Mouse (Mus musculus): ENCODE measurements around the gene Otud7b.
"Not testable (repeated sequence)": the region's sequence is repeated elsewhere in the genome, so short reads cannot be mapped to it uniquely, and the experiment has no call there.

Otud7b gene

GRCm38 (mm10) chr3:96152611-96153010, 48.3 kb downstream of the Otud7b start:
- DNase-seq, result no peak

DNA sequence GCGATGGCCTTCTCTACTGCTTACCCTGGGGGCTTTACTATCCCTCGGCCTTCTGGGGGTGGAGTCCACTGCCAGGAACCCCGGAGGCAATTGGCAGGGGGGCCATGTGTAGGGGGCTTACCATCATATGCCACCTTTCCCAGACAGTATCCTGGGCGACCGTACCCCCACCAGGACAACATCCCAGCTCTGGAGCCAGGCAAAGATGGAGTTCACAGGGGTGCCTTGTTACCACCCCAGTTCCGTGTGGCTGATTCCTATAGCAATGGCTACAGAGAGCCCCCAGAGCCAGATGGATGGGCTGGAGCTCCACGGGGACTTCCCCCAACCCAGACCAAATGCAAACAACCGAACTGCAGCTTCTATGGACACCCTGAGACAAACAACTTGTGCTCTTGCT, 51.2 kb downstream of the Otud7b start:
- no peak for DNase-seq

- DNase-seq, result no peak
Measured at GRCm38 (mm10) chr3:96159820-96160219, 55.5 kb downstream of the Otud7b start.

DNA sequence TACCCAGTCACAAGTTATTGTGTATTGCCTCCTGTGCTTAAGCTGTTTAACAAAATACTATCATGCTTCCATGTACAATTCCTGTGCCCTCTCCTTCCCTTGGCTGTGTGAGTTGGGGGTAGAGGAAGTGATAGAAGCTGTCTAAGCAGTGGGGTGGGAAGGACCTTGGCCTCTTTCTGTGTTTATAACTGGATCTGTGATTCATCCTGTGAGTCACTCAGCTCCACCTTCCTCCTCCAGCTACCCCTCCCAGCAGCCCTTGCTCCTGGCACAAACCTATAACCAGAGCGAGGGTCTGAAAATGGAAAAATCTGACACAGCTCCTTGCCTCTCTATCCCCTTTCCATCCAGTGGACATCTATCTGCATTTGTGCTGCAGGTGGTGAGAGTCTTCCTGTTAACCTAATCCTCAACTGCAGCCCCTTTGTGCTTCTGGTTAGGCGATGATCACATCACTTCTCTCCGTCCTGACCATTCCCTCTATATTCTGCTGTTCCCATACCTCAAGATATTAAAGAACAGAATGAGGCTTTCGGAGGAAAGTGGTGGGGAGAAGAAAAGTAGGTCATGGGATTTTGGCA, 56.0 kb downstream of the Otud7b start:
- peak; percentile 59 for DNase-seq

- peak; percentile 60 for DNase-seq
Measured at GRCm38 (mm10) chr3:96160803-96161516, 56.6 kb downstream of the Otud7b start.

DNA sequence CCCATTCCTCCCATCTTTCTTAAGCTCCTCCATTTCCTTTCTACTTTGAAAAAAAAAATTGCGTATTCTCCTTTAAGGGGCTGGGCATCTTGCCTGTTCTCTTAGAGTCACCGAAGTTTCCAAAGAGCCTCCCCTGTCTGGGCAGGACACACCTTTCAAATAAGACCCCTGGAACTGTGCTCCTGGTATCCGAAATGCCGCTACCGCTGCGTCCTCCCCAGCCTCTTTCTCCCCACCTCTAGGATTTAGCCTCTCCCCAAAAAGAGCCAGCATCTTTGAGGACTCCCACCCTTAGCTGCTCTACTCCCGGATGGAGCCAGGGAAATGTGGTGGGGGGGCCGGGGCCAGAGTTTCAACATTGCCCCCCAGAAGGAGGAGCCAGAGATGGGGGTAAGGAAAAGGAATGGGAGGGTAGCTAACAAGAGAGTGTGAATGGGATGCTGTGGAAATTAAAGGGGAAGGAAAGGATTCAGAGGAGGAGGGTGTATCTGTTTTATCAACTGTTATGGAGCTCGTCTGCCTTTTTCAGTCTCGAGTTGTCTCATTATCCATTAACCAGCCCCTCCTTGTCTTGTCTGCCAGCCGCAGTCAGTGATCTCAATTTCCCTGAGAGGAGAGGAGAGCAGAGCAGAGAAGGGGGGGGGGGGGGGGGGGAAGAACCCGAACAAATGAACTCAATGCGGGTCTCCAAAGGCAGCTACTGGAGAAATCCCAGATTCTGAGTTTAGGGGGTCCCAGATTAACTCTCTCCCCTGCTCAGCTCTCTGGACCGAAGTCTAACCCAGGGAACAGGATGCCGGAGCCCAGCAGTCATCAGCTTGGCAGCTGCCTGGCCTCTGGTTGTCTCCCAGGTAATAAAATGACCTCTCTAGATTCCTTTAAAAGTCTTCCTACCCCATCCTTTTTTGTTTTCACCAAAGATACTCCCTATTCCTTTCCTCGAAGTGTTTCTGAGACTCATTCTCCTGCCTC, 57.8 kb downstream of the Otud7b start, which contains the start of gene Mtmr11:
Gene Mtmr11, plus strand, starts transcription at position 136 of the 972 bp plus-strand sequence.
- no peak for DNase-seq

DNA sequence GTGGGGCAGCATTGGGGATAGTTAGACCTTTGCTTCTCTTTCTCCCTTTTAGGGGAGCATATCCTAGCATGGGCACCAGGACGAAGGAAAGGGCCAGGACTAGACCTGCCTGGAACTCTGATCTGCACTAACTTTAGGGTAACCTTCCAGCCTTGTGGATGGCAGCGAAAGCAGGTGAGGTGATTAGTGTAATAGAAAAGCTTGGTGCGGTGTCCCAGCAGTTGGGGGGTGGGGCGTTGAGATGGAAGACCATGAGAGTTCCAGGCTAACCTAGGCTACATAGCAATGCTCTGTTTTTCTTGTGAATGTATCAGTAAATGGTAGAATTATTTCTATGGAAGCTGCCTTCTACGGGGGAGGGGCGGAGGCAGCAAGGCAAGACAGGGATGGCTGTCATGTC, 58.7 kb downstream of the Otud7b start:
- DNase-seq, result no peak

DNA sequence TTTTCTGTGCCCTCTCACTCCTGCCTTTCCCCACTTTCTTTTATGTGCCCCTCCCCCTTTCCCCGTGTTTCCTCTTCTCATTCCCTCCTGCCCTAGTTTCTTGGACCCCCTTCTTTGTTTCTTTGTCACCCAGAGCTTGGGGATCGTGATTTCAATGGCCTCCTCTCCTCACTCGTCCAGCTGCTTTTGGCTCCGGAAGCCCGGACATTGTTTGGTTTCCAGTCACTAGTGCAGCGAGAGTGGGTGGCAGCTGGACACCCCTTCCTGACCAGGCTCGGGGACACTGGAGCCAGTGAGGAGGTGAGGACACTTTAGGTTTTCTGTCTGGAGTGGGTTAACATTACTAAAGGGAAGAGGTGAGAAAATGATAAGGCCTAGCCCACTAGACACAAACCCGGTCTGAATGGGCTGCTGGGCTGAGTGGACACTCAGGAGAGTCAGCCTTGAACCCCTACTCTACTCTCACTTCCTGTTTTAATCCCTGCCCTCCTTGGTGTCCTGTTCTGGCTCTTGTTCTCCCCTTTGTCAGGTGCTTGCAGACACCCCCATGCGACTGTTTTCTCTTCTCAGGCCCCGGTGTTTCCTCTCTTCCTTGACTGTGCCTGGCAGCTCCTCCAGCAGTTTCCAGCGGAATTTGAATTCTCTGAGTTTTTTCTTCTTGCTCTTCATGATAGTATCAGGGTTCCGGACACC, 64.3 kb downstream of the Otud7b start:
- DNase-seq, result no peak

- no peak for DNase-seq
Measured at GRCm38 (mm10) chr3:96170276-96170675, 65.9 kb downstream of the Otud7b start.

DNA sequence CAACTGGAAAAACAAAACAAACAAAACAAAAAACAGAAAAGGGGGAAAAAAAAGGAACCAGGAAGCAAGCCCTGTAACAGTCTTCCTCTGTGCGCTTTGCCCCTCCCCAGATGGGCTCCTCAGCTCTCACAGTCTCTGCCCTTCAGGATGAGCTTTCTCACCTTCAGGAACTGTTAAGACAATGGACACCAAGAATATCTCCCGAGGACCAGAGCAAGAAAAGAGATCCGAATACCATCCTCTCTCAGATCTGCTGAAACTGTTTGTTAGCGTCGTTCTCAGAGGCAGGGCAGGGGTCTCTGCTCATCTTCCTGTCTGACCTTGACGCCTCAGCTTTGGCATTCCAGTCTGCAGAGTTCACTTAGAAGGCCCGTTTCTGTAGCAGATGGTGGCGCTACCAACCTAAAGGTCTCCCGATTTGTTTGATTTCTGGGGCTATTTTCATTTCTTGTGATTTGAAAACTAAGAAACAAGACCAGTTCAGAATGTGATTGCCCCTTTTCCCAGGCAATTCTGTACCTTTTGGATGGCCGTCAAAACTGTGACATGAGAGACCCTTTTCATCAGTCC, 66.7 kb downstream of the Otud7b start:
- DNase-seq, result no peak

DNA sequence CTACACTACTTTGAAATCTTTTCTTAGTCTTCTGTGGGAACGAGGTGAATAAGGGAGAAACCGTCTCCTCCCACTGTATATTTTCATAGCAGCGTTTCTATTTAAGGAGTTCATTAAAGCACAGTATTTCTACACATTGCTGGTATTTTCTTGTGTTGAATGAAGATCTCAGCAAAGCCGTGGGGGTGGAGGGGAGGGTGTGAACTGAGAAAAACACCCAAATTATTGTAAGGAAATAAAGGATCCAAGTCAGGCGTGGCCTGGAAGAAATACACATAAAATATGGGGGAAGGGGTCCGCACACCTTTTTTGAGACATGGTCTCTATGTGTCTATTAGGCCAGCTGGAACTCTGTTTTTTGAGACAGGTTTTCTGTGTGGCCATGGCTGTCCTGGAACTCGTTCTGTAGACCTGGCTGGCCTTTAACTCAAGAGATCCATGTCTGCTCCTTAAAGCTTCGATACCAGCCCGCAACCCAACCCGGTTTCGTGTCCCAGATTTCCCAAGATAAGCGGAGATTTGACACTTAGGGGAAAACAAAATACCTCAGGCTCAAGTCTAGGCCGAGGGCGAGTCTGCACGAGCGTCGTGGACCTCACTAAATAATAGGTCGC, 67.4 kb downstream of the Otud7b start:
- no peak for DNase-seq

DNA sequence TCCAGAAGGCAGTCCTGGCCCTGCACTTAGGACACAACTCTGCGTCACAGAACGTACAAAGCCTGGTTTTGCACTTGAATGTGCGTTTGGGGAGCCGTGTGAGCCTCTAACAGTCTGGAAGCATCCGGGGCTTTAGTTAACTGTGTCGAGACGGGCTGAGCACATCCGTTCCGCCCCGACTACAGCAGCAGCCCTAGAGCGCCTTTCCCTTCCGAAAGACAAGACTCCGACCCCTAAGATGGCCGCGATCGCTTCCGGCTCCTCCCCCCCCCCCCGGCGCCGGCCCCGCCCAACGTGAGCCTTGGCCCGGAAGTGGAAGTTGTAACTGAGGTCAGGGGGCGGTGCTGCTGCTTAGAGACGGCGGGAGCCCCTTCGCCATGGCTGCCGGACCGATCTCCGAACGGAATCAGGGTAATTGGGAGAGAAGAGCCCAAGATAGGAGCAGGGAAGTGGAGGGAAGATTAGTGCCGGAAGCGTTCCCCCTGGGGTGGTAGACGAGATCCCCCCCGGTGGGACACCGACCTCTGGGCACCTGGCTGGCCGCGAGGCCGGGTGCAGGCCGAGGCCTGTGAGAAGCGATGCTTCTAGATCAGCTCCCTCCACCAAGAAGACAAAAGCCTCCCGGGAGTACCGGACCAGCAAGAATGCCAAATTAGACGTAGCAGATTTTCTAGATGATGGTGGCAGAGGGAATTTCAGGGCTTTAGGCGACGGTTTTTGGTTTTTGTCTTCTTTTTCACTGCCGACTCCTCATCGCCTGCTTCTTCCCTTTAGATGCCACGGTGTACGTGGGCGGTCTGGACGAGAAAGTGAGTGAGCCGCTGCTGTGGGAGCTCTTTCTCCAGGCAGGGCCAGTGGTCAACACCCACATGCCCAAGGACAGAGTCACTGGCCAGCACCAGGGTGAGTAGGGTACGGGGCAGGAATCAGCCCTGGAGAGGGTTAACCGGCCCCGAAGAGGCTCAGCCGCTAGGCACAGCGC, 68.2 kb downstream of the Otud7b start, which contains the start of gene Sf3b4:
Gene Sf3b4, plus strand, starts transcription at position 136 of the 982 bp plus-strand sequence.
- peak; percentile 83 for DNase-seq

- DNase-seq, result no peak
Measured at GRCm38 (mm10) chr3:96173185-96173584, 68.9 kb downstream of the Otud7b start.

- DNase-seq, result not testable (repeated sequence)
Measured at GRCm38 (mm10) chr3:96174042-96174441, 69.7 kb downstream of the Otud7b start.

DNA sequence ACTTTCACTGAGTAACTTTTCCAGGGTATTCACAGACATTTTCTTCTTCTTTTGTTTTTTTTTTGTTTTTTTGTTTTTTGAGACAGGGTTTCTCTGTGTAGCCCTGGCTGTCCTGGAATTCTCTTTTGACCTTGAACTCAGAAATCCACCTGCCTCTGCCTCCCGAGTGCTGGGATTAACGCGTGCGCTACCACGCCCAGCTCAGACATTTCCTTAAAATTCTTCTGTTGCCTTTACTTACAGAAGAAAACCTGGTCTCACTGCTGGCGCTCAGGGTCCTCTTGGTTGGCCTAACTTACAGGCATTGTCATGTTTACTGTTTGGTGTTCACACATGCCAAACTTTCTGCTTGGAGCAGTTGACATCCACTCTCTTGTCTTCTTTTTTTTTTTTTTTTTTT, 70.9 kb downstream of the Otud7b start:
- no peak for DNase-seq

DNA sequence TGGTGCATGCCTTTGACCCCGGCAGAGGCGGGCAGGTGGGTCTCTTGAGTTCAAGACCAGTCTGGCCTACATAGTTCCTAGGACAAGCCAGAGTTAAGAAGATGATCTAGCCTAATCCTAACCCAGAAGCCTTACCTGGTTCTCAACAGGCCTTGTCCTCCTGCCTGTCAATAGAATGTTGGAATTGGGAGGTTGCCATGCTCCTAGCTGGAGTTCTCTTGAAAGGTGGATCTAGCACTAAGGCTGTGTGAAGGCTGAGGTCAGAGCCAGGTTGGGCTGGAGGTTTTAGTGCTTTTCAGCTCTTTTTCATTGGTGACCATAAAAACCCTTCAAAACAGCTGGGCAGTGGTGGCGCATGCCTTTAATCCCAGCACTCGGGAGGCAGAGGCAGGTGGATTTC, 74.1 kb downstream of the Otud7b start:
- no peak for DNase-seq

DNA sequence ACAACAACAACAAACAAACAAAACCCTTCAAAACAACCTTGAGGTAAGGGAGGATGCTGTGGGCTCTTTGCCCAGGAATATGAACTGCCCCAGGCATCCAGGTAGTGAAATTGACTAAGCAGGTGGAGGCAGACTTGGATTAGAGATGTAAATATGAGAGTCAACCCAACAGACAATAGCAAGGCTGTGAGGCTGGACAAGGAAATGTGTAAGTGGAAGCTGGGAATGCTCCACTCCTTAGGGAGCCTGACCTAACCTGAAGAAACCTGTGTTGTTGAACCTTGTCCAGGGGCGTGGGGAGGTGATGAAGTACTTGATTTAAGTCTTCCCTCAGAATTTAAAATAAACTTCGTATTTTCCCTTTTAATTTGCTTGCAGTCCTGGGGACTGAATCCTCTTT, 74.6 kb downstream of the Otud7b start:
- DNase-seq, result no peak

DNA sequence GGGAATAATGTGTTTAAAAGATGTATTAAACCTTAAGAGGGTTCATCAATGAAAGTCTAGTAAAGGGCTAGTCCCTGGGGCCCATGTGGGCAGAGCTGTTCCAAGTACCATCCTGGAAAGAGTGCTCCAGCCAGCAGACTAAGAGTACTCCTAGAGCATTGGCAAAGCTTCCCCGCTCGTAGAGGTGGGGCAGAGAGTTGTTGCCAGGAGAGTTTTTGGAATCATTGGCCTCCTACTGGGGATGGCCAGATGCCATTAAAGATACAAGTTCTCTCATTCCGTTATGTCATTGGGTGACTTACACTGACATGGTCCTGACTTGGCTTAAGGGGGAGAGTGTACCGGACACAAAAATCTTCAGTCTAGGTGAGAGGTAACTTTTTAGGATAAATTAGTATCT, 75.2 kb downstream of the Otud7b start:
- no peak for DNase-seq

GRCm38 (mm10) chr3:96180727-96181477, 76.6 kb downstream of the Otud7b start, which contains the start of gene Sv2a:
Gene Sv2a (plus strand): TSS chr3:96181151.
- DNase-seq, result peak; percentile 79

Measured in right cerebral cortex, postnatal 25 days (tissue).